Mouse (Mus musculus): ENCODE results near the gene Cdc42bpb. TPM values are rescaled to one million over a fixed set of nuclear protein-coding genes. Genes with fewer than 3 reads are reported as not detected.

The Cdc42bpb gene
- polyA plus RNA-seq, 1 experiment = 56.8 TPM

- no peaks in the 10 kb centered on the region for H3K4me1 ChIP-seq (ENCODE audit: control insufficient read depth, insufficient read depth, low read length)
- H3K27ac ChIP-seq (ENCODE audit: control insufficient read depth, insufficient read depth, low read depth, low read length) = no peak overlapping the region
- no peaks in the 10 kb centered on the region for H3K27me3 ChIP-seq (ENCODE audit: control insufficient read depth, insufficient read depth, low read length)
- TF ChIP-seq POLR2A (IDR thresholded peaks at IDR 0.05; ENCODE audit: control insufficient read depth, low read depth, low read length) (no peak), CTCF (IDR thresholded peaks at IDR 0.05; ENCODE audit: control insufficient read depth, insufficient read depth, insufficient replicate concordance, low read depth, low read length) (no peak)
- no peaks in the 10 kb centered on the region for H3K36me3 ChIP-seq (ENCODE audit: control insufficient read depth, insufficient read depth, low read length)
- H3K4me3 ChIP-seq (ENCODE audit: control insufficient read depth, low read depth, low read length) = no peak overlapping the region
These were observed 126.3 kb downstream of the Cdc42bpb start for GRCm38 (mm10) chr12:111251227-111251626.

- Histone ChIP-seq H3K36me3 (ENCODE audit: control insufficient read depth, insufficient read depth, low read length) (no peaks in the 10 kb centered on the region; the same call in 1 of the 2 replicates), H3K4me1 (ENCODE audit: control insufficient read depth, insufficient read depth, low read length) (no peaks in the 10 kb centered on the region), H3K27ac (ENCODE audit: control insufficient read depth, insufficient read depth, low read depth, low read length) (no peak overlapping the region), H3K27me3 (ENCODE audit: control insufficient read depth, insufficient read depth, low read length) (no peaks in the 10 kb centered on the region), H3K4me3 (ENCODE audit: control insufficient read depth, low read depth, low read length) (no peak overlapping the region)
- TF ChIP-seq CTCF (IDR thresholded peaks at IDR 0.05; ENCODE audit: control insufficient read depth, insufficient read depth, insufficient replicate concordance, low read depth, low read length) (no peak), POLR2A (IDR thresholded peaks at IDR 0.05; ENCODE audit: control insufficient read depth, low read depth, low read length) (no peak)
These were observed 127.4 kb downstream of the Cdc42bpb start for GRCm38 (mm10) chr12:111250116-111250515.

DNA sequence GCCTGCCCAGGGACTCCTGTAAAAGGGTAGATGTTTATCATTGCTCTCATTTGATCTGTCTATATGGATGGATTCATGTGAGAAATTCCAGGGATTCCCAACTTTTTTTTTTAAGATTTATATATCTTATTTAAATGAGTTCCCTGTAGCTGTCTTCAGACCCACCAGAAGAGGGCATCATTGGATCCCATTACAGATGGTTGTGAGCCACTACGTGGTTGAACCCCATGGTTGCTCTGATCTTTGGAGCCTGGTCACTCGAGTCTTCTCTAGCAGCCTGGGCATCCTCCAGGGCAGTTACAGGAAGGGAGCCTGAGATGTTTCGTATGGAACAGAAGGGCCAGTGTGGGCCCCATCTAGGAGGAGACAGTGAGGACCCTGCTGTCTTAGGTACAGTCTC is 128.4 kb downstream of the Cdc42bpb start:
- Histone ChIP-seq H3K4me1 (ENCODE audit: control insufficient read depth, insufficient read depth, low read length) (no peaks in the 10 kb centered on the region), H3K36me3 (ENCODE audit: control insufficient read depth, insufficient read depth, low read length) (no peaks in the 10 kb centered on the region; the same call in 1 of the 2 replicates), H3K4me3 (ENCODE audit: control insufficient read depth, low read depth, low read length) (no peak overlapping the region), H3K27me3 (ENCODE audit: control insufficient read depth, insufficient read depth, low read length) (no peaks in the 10 kb centered on the region), H3K27ac (ENCODE audit: control insufficient read depth, insufficient read depth, low read depth, low read length) (no peak overlapping the region)
- TF ChIP-seq POLR2A (IDR thresholded peaks at IDR 0.05; ENCODE audit: control insufficient read depth, low read depth, low read length) = no peak
- TF ChIP-seq CTCF (IDR thresholded peaks at IDR 0.05; ENCODE audit: control insufficient read depth, insufficient read depth, insufficient replicate concordance, low read depth, low read length) = no peak

- no peak overlapping the region for H3K27ac ChIP-seq (ENCODE audit: control insufficient read depth, insufficient read depth, low read depth, low read length)
- H3K4me1 ChIP-seq (ENCODE audit: control insufficient read depth, insufficient read depth, low read length) = no peaks in the 10 kb centered on the region
- TF ChIP-seq POLR2A (IDR thresholded peaks at IDR 0.05; ENCODE audit: control insufficient read depth, low read depth, low read length) (no peak), CTCF (IDR thresholded peaks at IDR 0.05; ENCODE audit: control insufficient read depth, insufficient read depth, insufficient replicate concordance, low read depth, low read length) (no peak)
- no peak overlapping the region for H3K4me3 ChIP-seq (ENCODE audit: control insufficient read depth, low read depth, low read length)
- no peaks in the 10 kb centered on the region; the same call in 1 of the 2 replicates for H3K36me3 ChIP-seq (ENCODE audit: control insufficient read depth, insufficient read depth, low read length)
- no peaks in the 10 kb centered on the region for H3K27me3 ChIP-seq (ENCODE audit: control insufficient read depth, insufficient read depth, low read length)
These were observed 130.6 kb downstream of the Cdc42bpb start for GRCm38 (mm10) chr12:111246808-111247464.

GRCm38 (mm10) chr12:111245070-111245469 is 132.4 kb downstream of the Cdc42bpb start:
- Histone ChIP-seq H3K27me3 (ENCODE audit: control insufficient read depth, insufficient read depth, low read length) (no peaks in the 10 kb centered on the region), H3K27ac (ENCODE audit: control insufficient read depth, insufficient read depth, low read depth, low read length) (no peak overlapping the region), H3K4me1 (ENCODE audit: control insufficient read depth, insufficient read depth, low read length) (no peaks in the 10 kb centered on the region), H3K4me3 (ENCODE audit: control insufficient read depth, low read depth, low read length) (no peak overlapping the region), H3K36me3 (ENCODE audit: control insufficient read depth, insufficient read depth, low read length) (no peaks in the 10 kb centered on the region; the same call in 1 of the 2 replicates)
- TF ChIP-seq POLR2A (IDR thresholded peaks at IDR 0.05; ENCODE audit: control insufficient read depth, low read depth, low read length) (no peak), CTCF (IDR thresholded peaks at IDR 0.05; ENCODE audit: control insufficient read depth, insufficient read depth, insufficient replicate concordance, low read depth, low read length) (no peak)

DNA sequence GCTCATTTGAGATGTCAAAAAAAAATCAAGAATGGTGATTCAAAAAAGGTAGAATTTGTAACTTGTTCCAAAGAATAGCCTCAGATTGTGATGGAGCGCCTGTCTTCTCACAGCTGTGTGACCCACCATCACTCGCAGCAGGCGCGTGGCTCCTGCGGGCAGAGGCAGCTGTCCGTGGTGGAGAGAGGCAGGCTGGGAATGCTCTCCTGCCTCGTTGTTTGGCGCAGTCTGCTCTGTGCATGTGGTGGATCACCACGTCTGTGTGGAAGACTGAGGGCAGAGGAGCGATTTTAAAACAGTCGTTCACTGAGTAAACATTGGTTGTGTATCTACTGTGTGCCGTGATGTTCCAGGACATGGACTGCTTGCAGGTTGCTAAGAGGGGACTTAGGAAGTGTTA is 133.8 kb downstream of the Cdc42bpb start:
- TF ChIP-seq CTCF (IDR thresholded peaks at IDR 0.05; ENCODE audit: control insufficient read depth, insufficient read depth, insufficient replicate concordance, low read depth, low read length) (no peak), POLR2A (IDR thresholded peaks at IDR 0.05; ENCODE audit: control insufficient read depth, low read depth, low read length) (no peak)
- H3K4me3 ChIP-seq (ENCODE audit: control insufficient read depth, low read depth, low read length) = no peak overlapping the region
- H3K27me3 ChIP-seq (ENCODE audit: control insufficient read depth, insufficient read depth, low read length) = no peaks in the 10 kb centered on the region
- H3K36me3 ChIP-seq (ENCODE audit: control insufficient read depth, insufficient read depth, low read length) = no peaks in the 10 kb centered on the region; the same call in 1 of the 2 replicates
- H3K4me1 ChIP-seq (ENCODE audit: control insufficient read depth, insufficient read depth, low read length) = no peaks in the 10 kb centered on the region
- H3K27ac ChIP-seq (ENCODE audit: control insufficient read depth, insufficient read depth, low read depth, low read length) = no peak overlapping the region

Other genes with a start within 250 kb of the Cdc42bpb start
- gene Traf3, start 211.3 kb downstream of the Cdc42bpb start, polyA plus RNA-seq (2012; rRNA removed) = 2.1 and 2.4 TPM in 2 replicates
- 5.1 and 5.2 TPM in 2 replicates for gene 4930595D18Rik, start 193.2 kb downstream of the Cdc42bpb start, polyA plus RNA-seq (2012; rRNA removed)
- 14.4 and 17.1 TPM in 2 replicates for gene Amn, start 106.6 kb downstream of the Cdc42bpb start, polyA plus RNA-seq (2012; rRNA removed)
- gene Lbhd2, start 29.1 kb upstream of the Cdc42bpb start, polyA plus RNA-seq (2012; rRNA removed) = 0.72 and 1.3 TPM in 2 replicates
- gene Exoc3l4, start 39.3 kb upstream of the Cdc42bpb start, polyA plus RNA-seq (2012; rRNA removed) = 5.5 and 6.5 TPM in 2 replicates
- gene Tnfaip2, start 64.8 kb upstream of the Cdc42bpb start, polyA plus RNA-seq (2012; rRNA removed) = 77.2 and 89.7 TPM in 2 replicates
- 1.7 and 1.8 TPM in 2 replicates for gene Gm266, start 108.1 kb upstream of the Cdc42bpb start, polyA plus RNA-seq (2012; rRNA removed)
- gene Eif5, start 160.3 kb upstream of the Cdc42bpb start, polyA plus RNA-seq (2012; rRNA removed) = 280 and 283 TPM in 2 replicates
- gene Mark3, start 196.8 kb upstream of the Cdc42bpb start, polyA plus RNA-seq (2012; rRNA removed) = 17.0 and 21.4 TPM in 2 replicates